Mouse (Mus musculus) ES-E14 (cell line): ENCODE measurements around the gene Dnajc6.

Experiments
- MAFK ChIP-seq: IDR thresholded peaks from 2 replicates; pipeline ENCODE4 v1.6.1; 2014; ENCODE audit warnings: mild to moderate bottlenecking, low read depth, low read length, inconsistent platforms; ENCODE audit not compliant: insufficient read depth
- ZC3H11A ChIP-seq: IDR thresholded peaks from 2 replicates; pipeline ENCODE4 v1.6.1; 2012; ENCODE audit warnings: low read depth, mild to moderate bottlenecking, inconsistent platforms, low read length, borderline replicate concordance

GRCm38 (mm10) chr4:101457176-101457575, 39.3 kb upstream of the Dnajc6 start:
- TF ChIP-seq ZC3H11A, result no peak
- no peak for TF ChIP-seq MAFK
